Mouse (Mus musculus): ENCODE results near the gene Prss29. TPM values are rescaled to one million over a fixed set of nuclear protein-coding genes. Genes with fewer than 3 reads are reported as not detected.

The Prss29 gene
- polyA plus RNA-seq, 1 experiment from 2014 or later: not detected

- Histone ChIP-seq H3K9me3 (no peaks in the 10 kb centered on the region), H3K36me3 (replicated peaks) (no peaks in the 10 kb centered on the region), H3K27ac (no peak within 1 kb of the TSS), H3K27me3 (ENCODE audit: poor library complexity, severe bottlenecking) (no peaks in the 10 kb centered on the region), H3K4me3 (no peak within 1 kb of the TSS), H3K4me1 (peaks cover 4% of the 10 kb centered on the region; the same call in 1 of the 2 replicates)
- no peak for DNase-seq (ENCODE audit: extremely low spot score, low spot score)
- WGBS: 85% methylated on average over 3 of the region's 3 CpGs
Observed at GRCm38 (mm10) chr17:25368973-25369372, 50.5 kb downstream of the Prss29 start, which contains the start of gene Tpsg1. TSS of gene Tpsg1 (plus strand) at chr17:25369273.

Other genes with a start within 250 kb of the Prss29 start
- 10.9 and 11.5 TPM in 2 replicates for gene Tmem204, start 235.1 kb upstream of the Prss29 start, polyA plus RNA-seq (2016; fragmentation: Nextera tagmentation; extraction: Ambion mirVana)
- gene Telo2, start 202.7 kb upstream of the Prss29 start, polyA plus RNA-seq (2016; fragmentation: Nextera tagmentation; extraction: Ambion mirVana): 54.6 TPM in 2 replicates
- 0.30 TPM in 1 of 2 replicates, not detected in the other for gene Ptx4, start 197.9 kb upstream of the Prss29 start, polyA plus RNA-seq (2016; fragmentation: Nextera tagmentation; extraction: Ambion mirVana)
- gene Clcn7, start 185.3 kb upstream of the Prss29 start, polyA plus RNA-seq (2016; fragmentation: Nextera tagmentation; extraction: Ambion mirVana): 24.3 and 24.7 TPM in 2 replicates
- gene Ccdc154, start 156.2 kb upstream of the Prss29 start, polyA plus RNA-seq (2016; fragmentation: Nextera tagmentation; extraction: Ambion mirVana): not detected in 2 replicates
- not detected in 2 replicates for gene Gm38655, start 143.2 kb upstream of the Prss29 start, polyA plus RNA-seq (2016; fragmentation: Nextera tagmentation; extraction: Ambion mirVana)
- 38.7 and 39.0 TPM in 2 replicates for gene BC003965, start 134.1 kb upstream of the Prss29 start, polyA plus RNA-seq (2016; fragmentation: Nextera tagmentation; extraction: Ambion mirVana)
- gene Unkl, start 130.3 kb upstream of the Prss29 start, polyA plus RNA-seq (2016; fragmentation: Nextera tagmentation; extraction: Ambion mirVana): 8.0 and 8.3 TPM in 2 replicates
- gene Gnptg, start 78.5 kb upstream of the Prss29 start, polyA plus RNA-seq (2016; fragmentation: Nextera tagmentation; extraction: Ambion mirVana): 57.2 and 60.0 TPM in 2 replicates
- 70.2 and 76.1 TPM in 2 replicates for gene Tsr3, start 78.5 kb upstream of the Prss29 start, polyA plus RNA-seq (2016; fragmentation: Nextera tagmentation; extraction: Ambion mirVana)
- 0.53 and 0.59 TPM in 2 replicates for gene Baiap3, start 62.3 kb upstream of the Prss29 start, polyA plus RNA-seq (2016; fragmentation: Nextera tagmentation; extraction: Ambion mirVana)
- gene Ube2i, start 44.0 kb upstream of the Prss29 start, polyA plus RNA-seq (2016; fragmentation: Nextera tagmentation; extraction: Ambion mirVana): 919 and 925 TPM in 2 replicates
- gene Prss34, start 20.3 kb upstream of the Prss29 start, polyA plus RNA-seq (2016; fragmentation: Nextera tagmentation; extraction: Ambion mirVana): not detected in 2 replicates
- not detected in 2 replicates for gene Prss28, start 10.0 kb upstream of the Prss29 start, polyA plus RNA-seq (2016; fragmentation: Nextera tagmentation; extraction: Ambion mirVana)
- gene Tpsab1, start 26.9 kb downstream of the Prss29 start, polyA plus RNA-seq (2016; fragmentation: Nextera tagmentation; extraction: Ambion mirVana): not detected in 2 replicates
- not detected in 2 replicates for gene Tpsb2, start 47.7 kb downstream of the Prss29 start, polyA plus RNA-seq (2016; fragmentation: Nextera tagmentation; extraction: Ambion mirVana)
- gene Tpsg1, start 50.6 kb downstream of the Prss29 start, polyA plus RNA-seq (2016; fragmentation: Nextera tagmentation; extraction: Ambion mirVana): not detected in 2 replicates
- gene Cacna1h, start 115.1 kb downstream of the Prss29 start, polyA plus RNA-seq (2016; fragmentation: Nextera tagmentation; extraction: Ambion mirVana): 1.7 and 2.2 TPM in 2 replicates
- gene Tekt4, start 136.0 kb downstream of the Prss29 start, polyA plus RNA-seq (2016; fragmentation: Nextera tagmentation; extraction: Ambion mirVana): 0.18 TPM in 1 of 2 replicates, not detected in the other
- 0.10 TPM in 1 of 2 replicates, not detected in the other for gene Sstr5, start 178.6 kb downstream of the Prss29 start, polyA plus RNA-seq (2016; fragmentation: Nextera tagmentation; extraction: Ambion mirVana)